Mouse (Mus musculus): ENCODE measurements at regions not wholly inside any gene's neighbourhood (a gene's known extent, or its start where the extent isn't known, plus 50 kb on each side); places are given as distances from the start of the nearest gene placed in this dataset.

- TF ChIP-seq POLR2A (IDR thresholded peaks at IDR 0.05; ENCODE audit: low read depth, low read length) (no peak), CTCF (IDR thresholded peaks at IDR 0.05; ENCODE audit: extremely low read depth, insufficient read length, insufficient replicate concordance, low read depth, low read length) (no peak)
Observed at GRCm38 (mm10) chr13:57099601-57100000, 203.8 kb upstream of the Trpc7 start.

Data from small intestine, adult 2 months (tissue).